Mouse (Mus musculus) neural tube, embryonic 11.5 days (tissue): ENCODE results near the gene Ccdc28a. TPM values are rescaled to one million over a fixed set of nuclear protein-coding genes. Genes with fewer than 3 reads are reported as not detected.

Source experiments
- ATAC-seq: fragments of 200-750 bp; cut with Nextera tagmentation; 2 replicates; pipeline ENCODE4 v1.8.0; 2017; ENCODE audit warnings: moderate number of reproducible peaks, mild to moderate bottlenecking, moderate TSS enrichment, moderate library complexity; ENCODE audit not compliant: insufficient read depth, low FRiP score, low TSS enrichment
- DNase-seq: peaks from one replicate; pipeline ENCODE4 v3.0.0-alpha.2; 2015; ENCODE audit warnings: low spot score
- H3K27ac ChIP-seq: fragments of 300-500 bp; sonication (generic); 2 replicates; pipeline ENCODE4 v1.5.1; 2014; ENCODE audit warnings: low read depth, mild to moderate bottlenecking, low read length
- H3K27me3 ChIP-seq: fragments of 300-500 bp; sonication (generic); 2 replicates; pipeline ENCODE4 v1.6.1; 2014; ENCODE audit warnings: mild to moderate bottlenecking, low read length, mixed read lengths; ENCODE audit not compliant: control insufficient read depth, insufficient read depth
- H3K36me3 ChIP-seq: fragments of 300-500 bp; sonication (generic); 2 replicates; pipeline ENCODE4 v1.6.1; 2014; ENCODE audit warnings: mild to moderate bottlenecking, low read length, moderate library complexity, mixed read lengths; ENCODE audit not compliant: control insufficient read depth, insufficient read depth
- H3K4me1 ChIP-seq: fragments of 300-500 bp; sonication (generic); 2 replicates; pipeline ENCODE4 v1.6.1; 2014; ENCODE audit warnings: low read length, mixed read lengths; ENCODE audit not compliant: control insufficient read depth, insufficient read depth
- H3K4me2 ChIP-seq: fragments of 300-500 bp; sonication (generic); 2 replicates; pipeline ENCODE4 v1.6.1; 2014; ENCODE audit warnings: low read depth, mild to moderate bottlenecking, moderate library complexity
- H3K4me3 ChIP-seq: fragments of 300-500 bp; sonication (generic); 2 replicates; pipeline ENCODE4 v1.5.1; 2014; ENCODE audit warnings: low read depth, low read length
- H3K9ac ChIP-seq: fragments of 300-500 bp; sonication (generic); 2 replicates; pipeline ENCODE4 v1.6.1; 2014; ENCODE audit warnings: mild to moderate bottlenecking, low read length
- H3K9me3 ChIP-seq: fragments of 300-500 bp; sonication (generic); 2 replicates; pipeline ENCODE4 v1.6.1; 2016; ENCODE audit warnings: low read length; ENCODE audit not compliant: control insufficient read depth
- whole genome bisulfite sequencing: fragments of 180-500 bp; shearing (Covaris S2); extraction: QIAGEN DNeasy Blood & Tissue Kit; methylation state at CpG from one replicate; pipeline ENCODE4 v1.1.7; 2014; 5-methylcytosine and 5-hydroxymethylcytosine counted together
- polyA plus RNA-seq: library from polyadenylated mRNA; unstranded; fragments of >200 nt; fragmentation: Nextera tagmentation; extraction: Ambion mirVana; gene quantifications from 2 replicates; pipeline ENCODE4 v1.2.1, GENCODE M21; 2014

The Ccdc28a gene
- polyA plus RNA-seq, 1 experiment from 2014 or later, result 7.7 TPM

- Histone ChIP-seq H3K27me3 (no peaks in the 10 kb centered on the region), H3K4me1 (no peaks in the 10 kb centered on the region), H3K9me3 (no peaks in the 10 kb centered on the region), H3K27ac (no peak overlapping the region), H3K4me2 (no peak overlapping the region), H3K4me3 (no peak overlapping the region), H3K36me3 (no peaks in the 10 kb centered on the region), H3K9ac (no peak overlapping the region)
- ATAC-seq, result no peak
- no peak for DNase-seq
- 89% methylated on average over 6 of the region's 6 CpGs for WGBS
Observed at GRCm38 (mm10) chr10:18188564-18188963, 46.2 kb downstream of the Ccdc28a start.

DNA sequence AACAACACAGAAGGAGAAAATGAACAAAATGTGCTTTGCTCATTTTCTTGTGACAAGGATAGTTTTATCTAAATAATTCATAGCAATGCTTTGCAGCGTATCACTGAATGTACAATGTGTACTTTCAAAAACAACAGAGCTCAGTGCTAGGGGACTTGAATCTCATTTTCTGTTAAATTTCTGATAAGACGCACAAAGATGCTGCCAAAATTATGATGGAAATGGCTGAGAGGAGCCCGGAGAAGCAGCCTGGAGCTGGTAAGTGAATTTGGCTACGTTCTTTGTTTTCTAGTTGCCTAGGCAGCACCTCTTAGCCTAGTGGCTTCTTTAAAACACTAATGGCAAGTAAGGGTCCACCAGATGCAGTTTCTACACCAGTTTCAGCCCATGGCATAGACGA, 52.6 kb downstream of the Ccdc28a start:
- H3K4me3 ChIP-seq, result no peak overlapping the region
- H3K27ac ChIP-seq, result no peak overlapping the region
- no peak overlapping the region for H3K4me2 ChIP-seq
- H3K9ac ChIP-seq, result no peak overlapping the region
- H3K27me3 ChIP-seq, result no peaks in the 10 kb centered on the region
- DNase-seq, result no peak
- H3K36me3 ChIP-seq, result no peaks in the 10 kb centered on the region
- WGBS, result 87% methylated on average over 5 of the region's 5 CpGs
- H3K4me1 ChIP-seq, result no peaks in the 10 kb centered on the region
- ATAC-seq, result no peak
- no peaks in the 10 kb centered on the region for H3K9me3 ChIP-seq

GRCm38 (mm10) chr10:18177304-18177703, 57.5 kb downstream of the Ccdc28a start:
- Histone ChIP-seq H3K9me3 (no peaks in the 10 kb centered on the region), H3K9ac (no peak overlapping the region), H3K27me3 (no peaks in the 10 kb centered on the region), H3K4me2 (no peak overlapping the region), H3K36me3 (no peaks in the 10 kb centered on the region), H3K27ac (no peak overlapping the region), H3K4me3 (no peak overlapping the region), H3K4me1 (no peaks in the 10 kb centered on the region)
- ATAC-seq (no peak), DNase-seq (no peak)
- WGBS, result 71% methylated on average over 2 of the region's 2 CpGs

DNA sequence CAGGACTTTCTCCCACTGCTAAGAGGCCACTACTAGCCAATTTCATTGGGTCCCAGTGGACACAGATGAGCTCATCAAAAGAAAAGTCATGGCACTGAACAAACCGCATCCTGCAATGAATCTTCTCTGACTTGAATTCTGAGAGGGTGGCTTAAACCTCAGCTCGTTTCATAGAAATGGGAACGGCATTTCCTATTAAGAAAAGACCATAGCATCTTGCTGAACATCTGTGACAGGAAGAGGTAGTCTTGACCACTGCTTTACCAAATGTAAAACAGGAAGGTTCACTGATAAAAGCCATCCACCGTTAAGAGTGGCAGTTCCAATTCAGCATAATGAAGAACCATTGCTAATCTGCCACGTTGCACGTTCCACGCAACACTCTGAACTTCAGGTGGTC, 58.1 kb downstream of the Ccdc28a start:
- Histone ChIP-seq H3K9me3 (no peaks in the 10 kb centered on the region), H3K36me3 (no peaks in the 10 kb centered on the region), H3K4me1 (no peaks in the 10 kb centered on the region), H3K27me3 (no peaks in the 10 kb centered on the region), H3K9ac (no peak overlapping the region), H3K4me3 (no peak overlapping the region), H3K27ac (no peak overlapping the region), H3K4me2 (no peak overlapping the region)
- DNase-seq, result no peak
- WGBS, result 91% methylated on average over 7 of the region's 7 CpGs
- no peak for ATAC-seq

DNA sequence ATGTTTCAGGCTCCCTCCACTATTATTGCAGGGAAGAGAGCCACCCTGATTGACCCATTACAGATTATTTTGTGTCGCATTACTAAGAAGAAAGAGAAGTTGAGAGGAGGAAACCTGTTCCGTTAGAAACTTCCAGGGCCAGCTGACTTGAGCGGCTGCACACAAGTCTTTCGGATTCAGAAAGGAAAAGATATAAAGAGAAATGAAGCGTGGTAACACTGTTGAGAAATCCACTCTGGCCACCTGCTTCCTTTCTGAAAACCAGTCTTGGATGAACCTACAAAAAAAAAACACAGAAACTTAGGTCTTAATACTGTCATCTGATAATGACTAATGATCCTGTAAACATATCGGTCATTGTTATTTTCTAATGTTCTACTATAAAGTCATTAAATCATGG, 59.7 kb downstream of the Ccdc28a start:
- ATAC-seq (no peak), DNase-seq (no peak)
- Histone ChIP-seq H3K27ac (no peak overlapping the region), H3K4me1 (no peaks in the 10 kb centered on the region), H3K9ac (no peak overlapping the region), H3K4me2 (no peak overlapping the region), H3K27me3 (no peaks in the 10 kb centered on the region), H3K9me3 (no peaks in the 10 kb centered on the region), H3K4me3 (no peak overlapping the region), H3K36me3 (no peaks in the 10 kb centered on the region)
- WGBS, result 87% methylated on average over 6 of the region's 6 CpGs

Other genes with a start within 250 kb of the Ccdc28a start
- 179 and 181 TPM in 2 replicates for gene Abracl, start 211.7 kb downstream of the Ccdc28a start, polyA plus RNA-seq
- gene Reps1, start 179.1 kb downstream of the Ccdc28a start, polyA plus RNA-seq, result 40.3 and 41.3 TPM in 2 replicates
- gene Ect2l, start 24.1 kb downstream of the Ccdc28a start, polyA plus RNA-seq, result 0.29 TPM in 1 of 2 replicates, not detected in the other
- gene Nhsl1, start 84.0 kb upstream of the Ccdc28a start, polyA plus RNA-seq, result 19.6 and 21.6 TPM in 2 replicates